Mouse (Mus musculus): ENCODE results near the gene Ccdc97. TPM values are rescaled to one million over a fixed set of nuclear protein-coding genes. Genes with fewer than 3 reads are reported as not detected.

Gene Ccdc97
- polyA plus RNA-seq, 2 experiments from 2014 or later = 31.1 to 46.9 TPM

DNA sequence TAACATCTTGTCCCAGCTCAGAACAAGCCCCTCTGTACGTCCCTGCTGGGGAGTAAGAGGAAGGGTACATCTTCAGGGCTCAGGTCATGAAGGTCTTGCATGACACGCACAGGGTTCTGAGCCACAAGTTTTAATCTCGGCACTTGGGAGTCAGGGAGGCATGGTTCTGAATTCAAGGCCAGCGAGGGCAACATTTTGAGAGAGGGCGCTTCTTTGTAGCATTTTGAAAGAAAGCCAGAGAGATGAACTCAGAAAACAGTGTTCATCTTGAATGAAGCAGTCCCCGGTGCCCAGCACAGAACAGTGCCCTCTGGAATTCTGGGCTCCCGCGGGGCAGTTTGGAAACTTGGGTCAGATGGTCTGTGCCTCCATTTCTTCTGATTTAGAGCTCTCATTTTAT lies 52.5 kb downstream of the Ccdc97 start:
- no peak for ATAC-seq

Other genes starting within 250 kb of the Ccdc97 start
- under 1 TPM in 1 of 2 experiments, not detected in 1; 0.33 TPM for gene Ceacam1, start 241.5 kb downstream of the Ccdc97 start, polyA plus RNA-seq (2017; shearing (Covaris generic))
- gene Ceacam2, start 179.2 kb downstream of the Ccdc97 start, polyA plus RNA-seq (2017; shearing (Covaris generic)) = not detected
- not detected for gene Erich4, start 103.2 kb downstream of the Ccdc97 start, polyA plus RNA-seq (2017; shearing (Covaris generic))
- gene Dmac2, start 99.7 kb downstream of the Ccdc97 start, polyA plus RNA-seq (2017; shearing (Covaris generic)) = 10 to 100 TPM; 36.4 to 42.7 TPM
- gene B3gnt8, start 92.4 kb downstream of the Ccdc97 start, polyA plus RNA-seq (2017; shearing (Covaris generic)) = under 1 TPM; 0.21 to 0.79 TPM
- gene Bckdha, start 60.1 kb downstream of the Ccdc97 start, polyA plus RNA-seq (2017; shearing (Covaris generic)) = 10 to 100 TPM; 15.3 to 15.8 TPM
- 100 to 1,000 TPM in 1 of 2 experiments, 10 to 100 TPM in 1; 94.5 to 110 TPM for gene Exosc5, start 59.9 kb downstream of the Ccdc97 start, polyA plus RNA-seq (2017; shearing (Covaris generic))
- 10 to 100 TPM; 10.4 to 11.6 TPM for gene Tmem91, start 43.9 kb downstream of the Ccdc97 start, polyA plus RNA-seq (2017; shearing (Covaris generic))
- gene B9d2, start 38.3 kb downstream of the Ccdc97 start, polyA plus RNA-seq (2017; shearing (Covaris generic)) = 10 to 100 TPM; 54.0 to 70.8 TPM
- 1 to 10 TPM; 4.7 to 8.6 TPM for gene Tgfb1, start 32.1 kb downstream of the Ccdc97 start, polyA plus RNA-seq (2017; shearing (Covaris generic))
- gene Hnrnpul1, start 35.7 kb upstream of the Ccdc97 start, polyA plus RNA-seq (2017; shearing (Covaris generic)) = 10 to 100 TPM; 47.1 to 58.0 TPM
- gene Axl, start 69.6 kb upstream of the Ccdc97 start, polyA plus RNA-seq (2017; shearing (Covaris generic)) = 10 to 100 TPM; 16.5 to 26.4 TPM
- 1 to 10 TPM; 3.2 to 4.9 TPM for gene Cyp2s1, start 97.8 kb upstream of the Ccdc97 start, polyA plus RNA-seq (2017; shearing (Covaris generic))
- gene Cyp2b10, start 178.5 kb upstream of the Ccdc97 start, polyA plus RNA-seq (2017; shearing (Covaris generic)) = not detected

Measured in activated CD4-positive, CD25-positive, alpha-beta regulatory T cell, adult 4 months (primary cell).